In the genomic region with DNA sequence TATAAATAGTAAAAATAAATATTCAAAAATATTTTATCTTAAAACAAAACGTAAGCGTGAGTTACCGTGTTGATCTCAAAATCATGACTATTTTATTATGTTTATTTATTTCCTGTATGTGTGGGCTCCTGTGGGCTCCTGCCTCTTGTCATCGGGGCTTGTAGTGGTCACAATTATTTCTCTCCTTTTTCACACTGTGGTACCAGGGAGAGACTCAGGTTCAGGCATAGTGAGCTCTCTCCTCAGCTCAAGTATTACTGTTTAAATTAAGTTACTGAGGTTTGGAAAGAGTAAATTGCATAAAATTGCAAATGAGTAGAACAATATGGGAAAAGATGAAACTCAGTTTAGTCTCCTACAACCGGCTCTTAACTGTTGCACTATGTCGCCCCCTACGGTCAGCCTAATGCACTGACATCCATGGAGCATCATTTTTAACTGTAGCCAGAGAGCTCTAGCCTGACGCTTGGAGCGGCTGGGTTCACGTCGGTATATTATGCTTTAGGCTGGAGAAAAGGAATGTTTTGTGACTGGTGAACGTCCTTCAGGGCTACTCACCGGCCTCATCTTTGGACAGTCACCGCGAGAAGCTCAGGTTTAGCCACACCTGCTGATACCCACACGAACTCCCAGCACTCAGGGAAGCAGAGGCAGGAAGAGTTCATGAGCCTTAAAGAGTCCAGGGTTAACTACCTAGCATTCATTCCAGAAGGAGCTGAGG, we compare ENCODE assay signal across 9 mouse cellular contexts. TPM values are rescaled to one million over a fixed set of nuclear protein-coding genes. Genes with fewer than 3 reads are reported as not detected.
A peak's percentile ranks its signal among the peaks of the same experiment; 100 is the strongest.
DNase-seq lines count a peak whose midpoint lies in the region; ATAC-seq and TF ChIP-seq lines count a peak whose summit lies in the region.
"Had no signal": no experiment of that assay in that cellular context is flagged by ENCODE, and none has a peak within 500 bp of the region (broad histone marks: within the 10 kb centered on the region; RNA-seq: fewer than 3 reads in every experiment).

No protein-coding gene starts in this region.

- TF ChIP-seq CTCF in heart, postnatal 0 days (IDR thresholded peaks at IDR 0.05; ENCODE audit: low read depth), result peak; percentile 86
- TF ChIP-seq CTCF in liver, embryonic 14.5 days (IDR thresholded peaks at IDR 0.05; ENCODE audit: low read depth), result peak; percentile 91

- no peak overlapping the region for H3K27ac ChIP-seq in heart, postnatal 0 days (ENCODE audit: low read depth)
- no peak overlapping the region for H3K27ac ChIP-seq in liver, embryonic 14.5 days
- H3K27ac ChIP-seq in neural tube, embryonic 11.5 days (ENCODE audit: low read depth, low read length), result no peak overlapping the region
- no peak overlapping the region for H3K27ac ChIP-seq in stomach, embryonic 16.5 days (ENCODE audit: low read length)

- H3K4me1 ChIP-seq in heart, postnatal 0 days (ENCODE audit: control insufficient read depth, insufficient read depth), result peaks cover 2% of the 10 kb centered on the region; the same call in 1 of the 2 replicates
- peaks cover 0 to 3% of the 10 kb centered on the region in 2 experiments; a peak in 2 of 4 replicates for H3K4me1 ChIP-seq in liver, embryonic 14.5 days (replicated peaks; ENCODE audit: control insufficient read depth in 2 of 2, insufficient read depth in 2 of 2, low read length in 1 of 2)
- no peaks in the 10 kb centered on the region for H3K4me1 ChIP-seq in neural tube, embryonic 11.5 days (ENCODE audit: control insufficient read depth, insufficient read depth, low read length)
- no peaks in the 10 kb centered on the region for H3K4me1 ChIP-seq in stomach, embryonic 16.5 days (ENCODE audit: control insufficient read depth, insufficient read depth, low read length)

- H3K9ac ChIP-seq in heart, postnatal 0 days (replicated peaks; ENCODE audit: low read depth, low read length), result no peak overlapping the region
- H3K9ac ChIP-seq in liver, embryonic 14.5 days (replicated peaks), result no peak overlapping the region; the same call in 1 of the 2 replicates
- H3K9ac ChIP-seq in neural tube, embryonic 11.5 days (ENCODE audit: low read length), result no peak overlapping the region; the same call in 1 of the 2 replicates
- 0 out of 2 replicates have a peak overlapping the region, but pooled peaks have one; percentile 25 for H3K9ac ChIP-seq in stomach, embryonic 16.5 days (ENCODE audit: low read length)

- no peaks in the 10 kb centered on the region for H3K9me3 ChIP-seq in heart, postnatal 0 days (replicated peaks; ENCODE audit: control insufficient read depth, low read length)
- no peaks in the 10 kb centered on the region for H3K9me3 ChIP-seq in liver, embryonic 14.5 days (ENCODE audit: control insufficient read depth, low read length)
- no peaks in the 10 kb centered on the region for H3K9me3 ChIP-seq in neural tube, embryonic 11.5 days (ENCODE audit: control insufficient read depth, low read length)
- no peaks in the 10 kb centered on the region for H3K9me3 ChIP-seq in stomach, embryonic 16.5 days (replicated peaks; ENCODE audit: control insufficient read depth, low read length)

- DNase-seq in CD8-positive naive resting alpha-beta T cell, adult 2 months (ENCODE audit: low read depth in 2 of 2, low spot score in 2 of 2), result peak; percentile 52 to 77
- peak; percentile 60 for DNase-seq in brain, embryonic 18.5 days (ENCODE audit: low read depth, low spot score)
- peak; percentile 44 for DNase-seq in fibroblast of lung, adult 2 months (ENCODE audit: low read depth)
- peak; percentile 71 for DNase-seq in heart, postnatal 0 days (ENCODE audit: low spot score)
- peak; percentile 76 to 81 for DNase-seq in kidney, postnatal 25 days
- DNase-seq in liver, embryonic 14.5 days (ENCODE audit: low read depth in 3 of 3, low spot score in 3 of 3), result peak; percentile 66 to 69 (median 68)
- peak; percentile 78 for DNase-seq in neural tube, embryonic 11.5 days (ENCODE audit: low spot score)

- H3K4me3 ChIP-seq in heart, postnatal 0 days (ENCODE audit: low read depth, low read length), result no peak overlapping the region
- H3K4me3 ChIP-seq in liver, embryonic 14.5 days (ENCODE audit: insufficient read depth in 1 of 2, low read depth in 2 of 2, low read length in 2 of 2), result no peak overlapping the region
- no peak overlapping the region for H3K4me3 ChIP-seq in neural tube, embryonic 11.5 days (ENCODE audit: low read depth, low read length)
- no peak overlapping the region for H3K4me3 ChIP-seq in stomach, embryonic 16.5 days (replicated peaks; ENCODE audit: low read length)
- H3K4me3 ChIP-seq: erythroblast, embryonic 14.5 days had no signal

- peak; percentile 55; the same call in 1 of the 2 replicates for ATAC-seq in heart, postnatal 0 days (ENCODE audit: insufficient read depth, low read depth)
- ATAC-seq in liver, embryonic 14.5 days (ENCODE audit: insufficient read depth), result peak; percentile 64; the same call in 1 of the 2 replicates
- ATAC-seq in neural tube, embryonic 11.5 days (ENCODE audit: insufficient read depth, low FRiP score, low TSS enrichment), result 0 out of 2 replicates have a peak, but pooled peaks have one; percentile 60
- peak; percentile 21; the same call in 1 of the 2 replicates for ATAC-seq in stomach, embryonic 16.5 days (ENCODE audit: insufficient read depth, low FRiP score)

- H3K36me3 ChIP-seq in heart, postnatal 0 days (replicated peaks; ENCODE audit: control insufficient read depth, insufficient read depth, low read length), result no peaks in the 10 kb centered on the region
- H3K36me3 ChIP-seq in liver, embryonic 14.5 days (replicated peaks; ENCODE audit: control insufficient read depth, insufficient read depth, low read depth), result no peaks in the 10 kb centered on the region
- no peaks in the 10 kb centered on the region for H3K36me3 ChIP-seq in neural tube, embryonic 11.5 days (ENCODE audit: control insufficient read depth, insufficient read depth, low read length)
- no peaks in the 10 kb centered on the region for H3K36me3 ChIP-seq in stomach, embryonic 16.5 days (ENCODE audit: control insufficient read depth, insufficient read depth, low read length)

- WGBS in heart, postnatal 0 days, result 12% methylated on average over 16 of the region's 16 CpGs
- 12% methylated on average over 16 of the region's 16 CpGs for WGBS in liver, embryonic 14.5 days (ENCODE audit: insufficient replicate concordance)
- 18% methylated on average over 16 of the region's 16 CpGs for WGBS in neural tube, embryonic 11.5 days
- 15% methylated on average over 16 of the region's 16 CpGs for WGBS in stomach, embryonic 16.5 days

- H3K27me3 ChIP-seq in heart, postnatal 0 days (ENCODE audit: control insufficient read depth, insufficient read depth, low read length), result no peaks in the 10 kb centered on the region
- no peaks in the 10 kb centered on the region; the same call in 1 of the 2 replicates for H3K27me3 ChIP-seq in liver, embryonic 14.5 days (ENCODE audit: control insufficient read depth, insufficient read depth, low read length)
- no peaks in the 10 kb centered on the region for H3K27me3 ChIP-seq in neural tube, embryonic 11.5 days (ENCODE audit: control insufficient read depth, insufficient read depth, low read length)
- no peaks in the 10 kb centered on the region for H3K27me3 ChIP-seq in stomach, embryonic 16.5 days (ENCODE audit: control insufficient read depth, insufficient read depth, low read length)

- 0 out of 2 replicates have a peak overlapping the region, but pooled peaks have one; percentile 30 for H3K4me2 ChIP-seq in heart, postnatal 0 days (ENCODE audit: low read depth, low read length)
- H3K4me2 ChIP-seq in liver, embryonic 14.5 days (ENCODE audit: low read depth), result peak overlapping the region; percentile 34; the same call in 1 of the 2 replicates
- H3K4me2 ChIP-seq in neural tube, embryonic 11.5 days (ENCODE audit: low read depth), result no peak overlapping the region; the same call in 1 of the 2 replicates
- peak overlapping the region; percentile 39 for H3K4me2 ChIP-seq in stomach, embryonic 16.5 days (ENCODE audit: low read depth, low read length)

- TF ChIP-seq EP300 in heart, postnatal 0 days (IDR thresholded peaks at IDR 0.05; ENCODE audit: low read depth), result no peak
- no peak for TF ChIP-seq EP300 in liver, embryonic 14.5 days (IDR thresholded peaks at IDR 0.05; ENCODE audit: low read depth)

RNA-seq across cellular contexts. Expression of a gene that starts 14.0 kb away (rescaled TPM):
- total RNA-seq in heart, postnatal 0 days (2014; rRNA removed; ENCODE audit: low replicate concordance), result 1,086 and 1,110 TPM in 2 replicates
- polyA plus RNA-seq in heart, postnatal 0 days (2015; fragmentation: Nextera tagmentation; extraction: Ambion mirVana), result 341 and 360 TPM in 2 replicates
- polyA plus RNA-seq in liver, embryonic 14.5 days (2012; rRNA removed), result 867 and 921 TPM in 2 replicates
- polyA plus RNA-seq in liver, embryonic 14.5 days (2014; fragmentation: Nextera tagmentation; extraction: Ambion mirVana), result 643 and 646 TPM in 2 replicates
- polyA plus RNA-seq in neural tube, embryonic 11.5 days (2014; fragmentation: Nextera tagmentation; extraction: Ambion mirVana), result 626 and 686 TPM in 2 replicates
- polyA plus RNA-seq in stomach, embryonic 16.5 days (2015; fragmentation: Nextera tagmentation; extraction: Ambion mirVana), result 553 and 704 TPM in 2 replicates

RNA-seq across cellular contexts. Expression of a gene that starts 23.1 kb away (rescaled TPM):
- total RNA-seq in heart, postnatal 0 days (2014; rRNA removed; ENCODE audit: low replicate concordance), result 6.9 and 10.6 TPM in 2 replicates
- 3.0 and 3.1 TPM in 2 replicates for polyA plus RNA-seq in heart, postnatal 0 days (2015; fragmentation: Nextera tagmentation; extraction: Ambion mirVana)
- polyA plus RNA-seq in liver, embryonic 14.5 days (2012; rRNA removed), result 1.3 and 1.4 TPM in 2 replicates
- 1.1 and 1.5 TPM in 2 replicates for polyA plus RNA-seq in liver, embryonic 14.5 days (2014; fragmentation: Nextera tagmentation; extraction: Ambion mirVana)
- 14.4 and 17.3 TPM in 2 replicates for polyA plus RNA-seq in neural tube, embryonic 11.5 days (2014; fragmentation: Nextera tagmentation; extraction: Ambion mirVana)
- 32.0 and 38.0 TPM in 2 replicates for polyA plus RNA-seq in stomach, embryonic 16.5 days (2015; fragmentation: Nextera tagmentation; extraction: Ambion mirVana)

RNA-seq across cellular contexts. Expression of a gene that starts 33.2 kb away (rescaled TPM):
- total RNA-seq in heart, postnatal 0 days (2014; rRNA removed; ENCODE audit: low replicate concordance), result 0.11 and 1.4 TPM in 2 replicates
- polyA plus RNA-seq in heart, postnatal 0 days (2015; fragmentation: Nextera tagmentation; extraction: Ambion mirVana), result 0.52 and 0.59 TPM in 2 replicates
- polyA plus RNA-seq in liver, embryonic 14.5 days (2012; rRNA removed), result 0.13 and 0.18 TPM in 2 replicates
- polyA plus RNA-seq in liver, embryonic 14.5 days (2014; fragmentation: Nextera tagmentation; extraction: Ambion mirVana), result 0.05 TPM in 1 of 2 replicates, not detected in the other
- 4.2 and 5.1 TPM in 2 replicates for polyA plus RNA-seq in neural tube, embryonic 11.5 days (2014; fragmentation: Nextera tagmentation; extraction: Ambion mirVana)
- polyA plus RNA-seq in stomach, embryonic 16.5 days (2015; fragmentation: Nextera tagmentation; extraction: Ambion mirVana), result 2.1 and 2.5 TPM in 2 replicates

RNA-seq across cellular contexts. Expression of a gene that starts 46.8 kb away (rescaled TPM):
- total RNA-seq in heart, postnatal 0 days (2014; rRNA removed; ENCODE audit: low replicate concordance), result 50.2 and 58.2 TPM in 2 replicates
- polyA plus RNA-seq in heart, postnatal 0 days (2015; fragmentation: Nextera tagmentation; extraction: Ambion mirVana), result 72.4 and 74.3 TPM in 2 replicates
- polyA plus RNA-seq in liver, embryonic 14.5 days (2012; rRNA removed), result 57.6 and 113 TPM in 2 replicates
- 163 and 172 TPM in 2 replicates for polyA plus RNA-seq in liver, embryonic 14.5 days (2014; fragmentation: Nextera tagmentation; extraction: Ambion mirVana)
- 245 and 251 TPM in 2 replicates for polyA plus RNA-seq in neural tube, embryonic 11.5 days (2014; fragmentation: Nextera tagmentation; extraction: Ambion mirVana)
- polyA plus RNA-seq in stomach, embryonic 16.5 days (2015; fragmentation: Nextera tagmentation; extraction: Ambion mirVana), result 198 and 206 TPM in 2 replicates
